Mouse (Mus musculus) cerebellum, adult 18-20 months (tissue): ENCODE data around the gene Sprr2a2.
"Not testable (repeated sequence)": the region's sequence is repeated elsewhere in the genome, so short reads cannot be mapped to it uniquely, and the experiment has no call there.

ENCODE experiments used
- DNase-seq, 2 experiments: peaks; one replicate each; pipeline ENCODE4 v3.0.0; 2021

The Sprr2a2 gene

GRCm38 (mm10) chr3:92279663-92280062 is 63.9 kb downstream of the Sprr2a2 start:
- DNase-seq = not testable (repeated sequence)

- not testable (repeated sequence) for DNase-seq
These were observed 65.4 kb downstream of the Sprr2a2 start for GRCm38 (mm10) chr3:92280963-92281606.

- not testable (repeated sequence) for DNase-seq
These were observed 69.4 kb downstream of the Sprr2a2 start, which contains the start of gene Sprr2a3 for GRCm38 (mm10) chr3:92285101-92285500. Gene Sprr2a3, plus strand, starts transcription at chr3:92285417.

GRCm38 (mm10) chr3:92288489-92288888 is 72.8 kb downstream of the Sprr2a2 start:
- not testable (repeated sequence) for DNase-seq
